Mouse (Mus musculus): ENCODE measurements at regions not wholly inside any gene's neighbourhood (a gene's known extent, or its start where the extent isn't known, plus 50 kb on each side); places are given as distances from the start of the nearest gene placed in this dataset.

- TF ChIP-seq CTCF (conservative IDR thresholded peaks at IDR 0.05; ENCODE audit: low read length) (no peak), POU5F1 (IDR thresholded peaks at IDR 0.05; ENCODE audit: borderline replicate concordance, low read length) (no peak), NANOG (IDR thresholded peaks at IDR 0.05; ENCODE audit: borderline replicate concordance, low read length) (no peak)
Measured at GRCm38 (mm10) chr1:32858040-32858439, 310.9 kb upstream of the Gm5415 start.

Data from E14TG2a.4 (cell line).